Mouse (Mus musculus) myocyte (in vitro differentiated cells): ENCODE measurements around the gene Hoxd11. TPM values are rescaled to one million over a fixed set of nuclear protein-coding genes. Genes with fewer than 3 reads are reported as not detected.

Source experiments
- H3K27me3 ChIP-seq: one replicate; pipeline ENCODE4 v1.6.1; 2011; ENCODE audit not compliant: control insufficient read depth, insufficient read depth, insufficient read length
- H3K36me3 ChIP-seq: one replicate; pipeline ENCODE4 v1.6.1; 2011; ENCODE audit not compliant: control insufficient read depth, insufficient read depth
- H3K4me2 ChIP-seq: one replicate; pipeline ENCODE4 v1.6.1; 2011; ENCODE audit warnings: low read depth, control low read depth
- H3K4me3 ChIP-seq: one replicate; pipeline ENCODE4 v1.5.1; 2011; ENCODE audit warnings: mild to moderate bottlenecking, control low read depth, moderate library complexity
- H3K79me2 ChIP-seq: one replicate; pipeline ENCODE4 v1.6.1; 2011; ENCODE audit not compliant: control insufficient read depth, insufficient read depth
- H3ac ChIP-seq: one replicate; pipeline ENCODE4 v1.6.1; 2011; ENCODE audit not compliant: control insufficient read depth, insufficient read length
- CEBPB ChIP-seq: IDR thresholded peaks from 2 replicates; pipeline ENCODE4 v1.6.1; 2011; ENCODE audit warnings: mild to moderate bottlenecking, moderate library complexity; ENCODE audit not compliant: poor library complexity, insufficient read depth, severe bottlenecking
- E2F4 ChIP-seq: IDR thresholded peaks from one replicate; pipeline ENCODE4 v1.6.1; 2011; ENCODE audit warnings: mild to moderate bottlenecking, control low read depth, moderate library complexity; ENCODE audit not compliant: insufficient read depth
- MAX ChIP-seq: IDR thresholded peaks from one replicate; pipeline ENCODE4 v1.6.1; 2011; ENCODE audit warnings: low read depth, mild to moderate bottlenecking, control low read depth
- MYOD1 ChIP-seq, 3 experiments: IDR thresholded peaks; one replicate each; pipeline ENCODE4 v1.6.1; 2011; ENCODE audit warnings: control low read depth in 2 of 3, low read depth in 2 of 3, mild to moderate bottlenecking in 2 of 3, moderate library complexity in 1 of 3; ENCODE audit not compliant: insufficient read length in 2 of 3, control insufficient read depth in 1 of 3
- MYOG ChIP-seq, 3 experiments: IDR thresholded peaks; one replicate each; pipeline ENCODE4 v1.6.1; 2011; ENCODE audit warnings: control low read depth in 2 of 3, low read depth in 2 of 3, mild to moderate bottlenecking in 2 of 3; ENCODE audit not compliant: insufficient read length in 2 of 3, control insufficient read depth in 1 of 3, insufficient read depth in 1 of 3
- POLR2A ChIP-seq: IDR thresholded peaks from one replicate; pipeline ENCODE4 v1.6.1; 2011; ENCODE audit warnings: low read depth, mild to moderate bottlenecking, control low read depth, moderate library complexity; ENCODE audit not compliant: insufficient read length
- POLR2AphosphoS2 ChIP-seq: IDR thresholded peaks from one replicate; pipeline ENCODE4 v1.6.1; 2011; ENCODE audit warnings: low read depth, control low read depth; ENCODE audit not compliant: insufficient read length
- REST ChIP-seq: IDR thresholded peaks from one replicate; pipeline ENCODE4 v1.6.1; 2011; ENCODE audit warnings: mild to moderate bottlenecking, control low read depth, moderate library complexity; ENCODE audit not compliant: insufficient read depth, insufficient read length
- SRF ChIP-seq: IDR thresholded peaks from one replicate; pipeline ENCODE4 v1.6.1; 2011; ENCODE audit warnings: low read depth; ENCODE audit not compliant: control insufficient read depth, insufficient read length
- TCF12 ChIP-seq: IDR thresholded peaks from one replicate; pipeline ENCODE4 v1.6.1; 2011; ENCODE audit warnings: mild to moderate bottlenecking, control low read depth; ENCODE audit not compliant: poor library complexity, insufficient read depth, severe bottlenecking
- TCF3 ChIP-seq: IDR thresholded peaks from one replicate; pipeline ENCODE4 v1.6.1; 2011; ENCODE audit warnings: low read depth, control low read depth; ENCODE audit not compliant: insufficient read length
- USF1 ChIP-seq: IDR thresholded peaks from one replicate; pipeline ENCODE4 v1.6.1; 2011; ENCODE audit warnings: low read depth, mild to moderate bottlenecking, control low read depth, moderate library complexity
- polyA plus RNA-seq: library from polyadenylated mRNA; unstranded; fragments of >200 nt; fragmentation: generic; extraction: Trizol; gene quantifications from one replicate; pipeline ENCODE4 v1.2.1, GENCODE M21; 2012; ENCODE audit warnings: missing spikeins

The Hoxd11 gene
- polyA plus RNA-seq, 1 experiment: not detected

DNA sequence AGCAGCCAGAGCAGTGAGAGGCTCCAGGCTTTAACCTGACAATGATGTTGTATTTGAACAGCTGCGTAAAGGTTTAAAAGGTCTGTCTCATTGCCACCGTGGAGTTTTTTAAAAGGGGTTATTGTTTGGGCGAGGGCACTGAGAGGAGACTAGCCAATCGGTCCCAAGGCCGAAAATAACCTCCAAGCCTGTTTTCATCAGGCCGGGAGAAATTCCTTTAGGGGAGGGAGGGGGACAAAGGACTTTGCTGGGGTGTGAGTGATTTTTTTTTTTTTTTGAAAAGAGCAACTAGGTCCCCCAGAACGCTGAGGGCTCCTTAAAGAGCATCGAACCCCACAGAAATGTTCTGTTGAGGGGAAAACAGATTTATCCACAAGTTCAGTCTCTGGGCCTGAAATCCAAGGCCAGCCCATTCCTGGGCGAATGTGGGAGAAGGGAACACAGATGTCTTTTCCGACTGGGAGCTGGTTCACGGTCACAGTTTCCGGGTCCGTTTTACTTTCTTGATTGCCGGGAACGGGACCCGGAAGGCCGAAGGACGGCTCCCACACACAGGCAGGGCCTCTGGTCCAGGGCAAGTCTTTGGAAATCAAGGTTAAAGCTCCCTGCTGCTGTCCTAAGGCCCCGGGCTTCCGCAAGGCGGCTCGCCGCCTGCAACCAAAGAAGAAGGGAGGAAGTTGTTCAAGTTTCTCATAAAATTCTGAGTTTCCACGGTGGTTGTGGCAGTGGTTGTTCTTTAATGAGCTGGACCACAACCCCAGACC, 10.4 kb downstream of the Hoxd11 start:
- peaks cover 63% of the 10 kb centered on the region for H3K27me3 ChIP-seq
- H3K4me2 ChIP-seq: no peak overlapping the region
- no peak overlapping the region for H3K4me3 ChIP-seq

DNA sequence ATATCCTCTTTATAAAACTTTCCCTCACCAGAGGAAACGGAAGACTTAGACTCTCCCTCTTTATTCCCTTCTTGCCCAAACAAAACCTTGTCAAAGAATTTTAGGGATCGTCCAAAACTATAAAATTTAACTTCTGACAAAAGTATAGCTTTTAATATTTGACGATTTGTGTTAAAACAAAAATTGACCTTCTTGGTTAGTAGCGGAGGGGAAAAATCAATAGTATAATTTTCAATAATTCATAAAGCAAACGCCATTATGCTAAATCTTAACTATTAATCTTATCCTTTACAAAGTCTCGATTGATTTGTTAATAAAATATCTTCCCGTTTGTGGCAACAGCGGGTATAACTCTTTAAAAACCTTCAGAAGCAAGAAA, 11.0 kb downstream of the Hoxd11 start:
- no peak for TF ChIP-seq MAX
- no peak for TF ChIP-seq USF1
- peaks cover 64% of the 10 kb centered on the region for H3K27me3 ChIP-seq
- no peaks in the 10 kb centered on the region for H3K36me3 ChIP-seq
- H3K79me2 ChIP-seq: no peaks in the 10 kb centered on the region
- H3ac ChIP-seq: no peak overlapping the region
- H3K4me3 ChIP-seq: no peak overlapping the region
- H3K4me2 ChIP-seq: no peak overlapping the region

More for the DNA sequence above, 10.4 kb downstream of the Hoxd11 start:
- no peak overlapping the region for H3ac ChIP-seq
- TF ChIP-seq REST (no peak), USF1 (no peak), CEBPB (no peak), MYOD1 (IDR thresholded peaks at IDR 0.05; ENCODE audit: control insufficient read depth in 1 of 3, insufficient read length in 2 of 3, low read depth in 2 of 3) (no peak), MAX (no peak), POLR2AphosphoS2 (no peak), TCF3 (no peak), MYOG (IDR thresholded peaks at IDR 0.05; ENCODE audit: control insufficient read depth in 1 of 3, insufficient read depth in 1 of 3, insufficient read length in 2 of 3, low read depth in 2 of 3) (no peak)
- no peaks in the 10 kb centered on the region for H3K79me2 ChIP-seq
- H3K36me3 ChIP-seq: no peaks in the 10 kb centered on the region

DNA sequence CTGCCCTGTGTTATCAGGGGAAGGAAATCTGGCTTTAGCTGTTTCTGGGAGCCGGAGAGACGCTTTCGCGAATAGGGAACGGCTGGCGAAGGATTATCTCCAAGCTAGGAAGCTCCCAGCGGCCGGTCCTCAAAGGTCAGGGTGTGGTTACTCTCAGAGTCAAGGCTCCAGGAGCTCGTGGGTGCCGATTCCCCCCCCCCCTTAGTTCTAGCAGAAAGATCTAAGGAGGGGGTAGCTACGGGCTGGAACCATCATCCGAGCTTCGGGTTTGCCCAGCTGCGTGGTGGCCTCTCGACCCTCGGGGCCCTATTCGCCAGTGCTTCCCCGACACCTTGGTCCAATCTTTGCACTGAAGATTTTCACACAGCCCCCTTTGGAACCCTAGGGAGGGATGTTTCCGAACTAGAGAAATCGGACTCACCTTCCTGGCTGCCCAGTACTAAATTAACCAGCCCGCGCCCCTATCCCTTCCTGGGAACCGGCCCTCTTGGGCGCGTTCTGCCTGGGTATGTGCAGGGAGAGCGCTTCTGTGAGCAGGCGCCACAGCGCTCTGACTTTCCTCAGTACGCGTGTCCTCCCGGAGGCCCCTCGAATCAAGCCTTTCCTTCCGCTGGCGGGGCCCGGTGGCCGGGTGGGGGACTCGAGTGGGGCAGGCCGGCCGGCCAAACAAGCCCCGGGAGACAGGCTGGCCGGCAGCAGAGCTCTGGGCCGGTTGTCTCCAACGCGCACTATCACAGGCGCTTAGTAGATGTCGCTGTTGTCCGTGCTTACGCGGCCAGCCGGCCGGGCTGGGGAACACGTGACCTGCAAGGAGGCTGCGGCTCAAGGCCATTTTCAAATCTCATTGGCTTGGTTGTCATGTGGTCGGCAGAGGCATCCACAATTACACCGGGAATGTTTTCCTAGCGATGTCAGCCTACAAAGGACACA, 11.9 kb downstream of the Hoxd11 start, which contains the start of gene Hoxd10:
Gene Hoxd10, plus strand, starts transcription at position 903 of the 930 bp plus-strand sequence.
- Histone ChIP-seq H3K27me3 (peaks cover 72% of the 10 kb centered on the region), H3K79me2 (no peaks in the 10 kb centered on the region), H3ac (no peak within 1 kb of the TSS), H3K4me3 (no peak within 1 kb of the TSS), H3K4me2 (no peak within 1 kb of the TSS), H3K36me3 (no peaks in the 10 kb centered on the region)
- TF ChIP-seq MYOD1 (IDR thresholded peaks at IDR 0.05; ENCODE audit: control insufficient read depth in 1 of 3, insufficient read length in 2 of 3, low read depth in 2 of 3): no peak

DNA sequence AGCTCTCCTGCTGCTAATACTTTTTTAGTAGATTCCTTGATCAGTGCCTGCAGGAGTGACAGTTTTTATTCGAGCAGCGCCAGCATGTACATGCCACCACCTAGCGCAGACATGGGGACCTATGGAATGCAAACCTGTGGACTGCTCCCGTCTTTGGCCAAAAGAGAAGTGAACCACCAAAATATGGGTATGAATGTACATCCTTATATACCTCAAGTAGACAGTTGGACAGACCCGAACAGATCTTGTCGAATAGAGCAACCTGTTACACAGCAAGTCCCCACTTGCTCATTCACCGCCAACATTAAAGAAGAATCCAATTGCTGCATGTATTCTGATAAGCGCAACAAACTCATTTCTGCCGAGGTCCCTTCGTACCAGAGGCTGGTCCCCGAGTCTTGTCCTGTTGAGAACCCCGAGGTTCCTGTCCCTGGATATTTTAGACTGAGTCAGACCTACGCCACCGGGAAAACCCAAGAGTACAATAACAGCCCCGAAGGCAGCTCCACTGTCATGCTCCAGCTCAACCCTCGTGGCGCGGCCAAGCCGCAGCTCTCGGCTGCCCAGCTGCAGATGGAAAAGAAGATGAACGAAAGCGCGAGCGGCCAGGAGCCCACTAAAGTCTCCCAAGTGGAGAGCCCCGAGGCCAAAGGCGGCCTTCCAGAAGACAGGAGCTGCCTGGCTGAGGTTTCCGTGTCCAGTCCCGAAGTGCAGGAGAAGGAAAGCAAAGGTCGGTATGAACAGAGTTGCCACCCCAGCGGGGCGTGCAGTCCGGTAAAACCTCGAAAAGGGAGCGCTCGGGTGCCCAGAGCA, 12.8 kb downstream of the Hoxd11 start:
- Histone ChIP-seq H3ac (no peak overlapping the region), H3K27me3 (peaks cover 79% of the 10 kb centered on the region), H3K36me3 (no peaks in the 10 kb centered on the region), H3K4me3 (no peak overlapping the region), H3K4me2 (no peak overlapping the region), H3K79me2 (no peaks in the 10 kb centered on the region)
- TF ChIP-seq MAX (no peak), TCF12 (no peak), REST (no peak), POLR2AphosphoS2 (no peak), MYOD1 (IDR thresholded peaks at IDR 0.05; ENCODE audit: control insufficient read depth in 1 of 3, insufficient read length in 2 of 3, low read depth in 2 of 3) (no peak), CEBPB (no peak), TCF3 (no peak), E2F4 (no peak), MYOG (IDR thresholded peaks at IDR 0.05; ENCODE audit: control insufficient read depth in 1 of 3, insufficient read depth in 1 of 3, insufficient read length in 2 of 3, low read depth in 2 of 3) (no peak), SRF (no peak), USF1 (no peak)

DNA sequence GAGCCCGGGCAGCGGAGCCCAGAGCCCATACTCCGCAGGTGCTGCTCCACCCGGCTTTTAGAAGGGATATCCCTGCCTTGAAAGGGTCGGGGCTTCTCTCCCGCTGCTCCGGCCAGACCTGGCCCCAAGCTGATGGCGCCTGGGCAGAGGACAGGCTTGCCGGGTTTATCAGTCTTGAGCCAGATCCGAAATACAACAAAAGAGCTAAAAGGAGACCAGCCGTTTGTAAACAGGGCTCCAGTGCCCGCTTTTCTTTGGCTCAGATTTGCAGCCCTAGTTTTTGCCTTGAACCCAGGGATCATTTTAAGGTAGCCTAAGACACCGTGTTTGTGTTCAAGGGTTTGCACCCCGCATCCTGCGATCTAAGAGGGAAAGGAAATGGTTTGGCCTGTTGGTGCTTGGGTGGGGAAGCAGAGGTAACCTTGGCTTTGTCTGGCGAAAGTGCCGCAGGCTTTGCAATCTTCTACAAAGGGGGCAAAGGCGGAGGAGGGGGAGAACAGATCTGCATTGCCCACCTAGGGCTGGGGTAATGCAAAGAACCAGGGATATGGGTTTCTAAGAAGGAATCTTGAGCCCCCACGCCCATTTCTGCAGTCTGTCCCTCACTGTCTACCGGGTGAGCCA, 13.6 kb downstream of the Hoxd11 start:
- Histone ChIP-seq H3K36me3 (no peaks in the 10 kb centered on the region), H3ac (no peak overlapping the region), H3K4me2 (no peak overlapping the region), H3K4me3 (no peak overlapping the region), H3K79me2 (no peaks in the 10 kb centered on the region), H3K27me3 (peaks cover 79% of the 10 kb centered on the region)
- TF ChIP-seq TCF12 (no peak), CEBPB (no peak), MYOG (IDR thresholded peaks at IDR 0.05; ENCODE audit: control insufficient read depth in 1 of 3, insufficient read depth in 1 of 3, insufficient read length in 2 of 3, low read depth in 2 of 3) (no peak), USF1 (no peak), POLR2AphosphoS2 (no peak), POLR2A (no peak), SRF (no peak), MYOD1 (IDR thresholded peaks at IDR 0.05; ENCODE audit: control insufficient read depth in 1 of 3, insufficient read length in 2 of 3, low read depth in 2 of 3) (no peak), REST (no peak)
